Mouse (Mus musculus): ENCODE results near the gene Tbx1.

- TF ChIP-seq ZC3H11A (IDR thresholded peaks at IDR 0.05; ENCODE audit: borderline replicate concordance, low read depth, low read length) (no peak), HCFC1 (IDR thresholded peaks at IDR 0.05; ENCODE audit: borderline replicate concordance, insufficient read depth, low read length) (no peak), CHD2 (IDR thresholded peaks at IDR 0.05; ENCODE audit: low read depth, low read length) (no peak), MAFK (IDR thresholded peaks at IDR 0.05; ENCODE audit: insufficient read depth, low read depth, low read length) (no peak)
Measured at GRCm38 (mm10) chr16:18629390-18630231, 39.1 kb upstream of the Tbx1 start, which contains the start of gene Sept5.
